Mouse (Mus musculus): ENCODE data around the gene Wdr86.

Gene Wdr86

DNA sequence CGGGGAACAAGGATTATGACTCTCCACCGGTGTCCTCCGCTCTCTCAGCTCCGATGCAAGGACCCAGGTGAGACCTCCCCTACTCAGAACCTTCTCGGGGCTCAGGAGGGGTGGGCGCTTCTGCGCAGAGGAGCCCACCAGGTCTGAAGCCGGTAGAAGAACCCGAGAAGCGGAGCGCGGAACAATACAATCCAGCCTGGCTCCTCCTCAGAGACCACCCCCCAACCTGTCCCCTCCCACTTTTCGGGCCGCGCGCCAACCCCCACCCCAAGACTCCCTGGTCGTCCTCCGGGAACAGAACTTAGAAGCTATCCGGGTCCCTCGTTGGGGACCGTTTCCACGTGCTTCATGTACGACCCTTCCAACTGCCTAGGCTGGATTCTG, at the start of gene Wdr86:
Gene Wdr86, minus strand, starts transcription at position 240 of the 384 bp plus-strand sequence.
- no peak for DNase-seq

DNA sequence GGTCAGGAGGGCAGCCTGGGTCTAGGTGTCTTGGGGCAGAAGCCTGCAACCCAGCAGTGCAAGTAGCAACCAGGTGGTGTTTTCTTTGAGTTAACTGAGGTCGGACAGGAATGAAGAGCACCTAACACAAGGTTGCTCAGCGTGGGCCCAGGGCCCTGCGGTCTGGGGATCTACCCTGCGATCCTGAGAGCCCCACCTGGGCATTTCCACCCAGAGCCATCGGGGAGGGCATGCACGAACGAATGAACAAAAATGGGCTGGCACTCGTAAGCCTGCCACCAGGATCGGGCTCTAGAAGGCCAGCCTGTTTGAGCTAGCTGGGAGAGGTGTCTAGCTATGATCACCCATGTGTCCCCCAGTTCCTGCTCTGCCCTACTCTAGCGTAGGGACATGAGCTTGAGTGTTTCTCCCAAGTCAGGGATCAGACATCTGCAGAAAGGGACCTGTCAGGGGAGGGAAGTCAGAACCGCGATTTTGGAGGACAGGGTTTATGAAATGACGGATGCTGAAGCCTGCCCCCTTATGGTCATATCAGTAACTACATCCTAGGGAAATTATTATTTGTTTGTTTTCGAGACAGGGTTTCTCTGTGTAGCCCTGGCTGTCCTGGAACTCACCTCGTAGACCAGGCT, 49.5 kb upstream of the Wdr86 start:
- DNase-seq = peak in 1 of 2 experiments; percentile 51

- DNase-seq = no peak
These were observed 48.8 kb upstream of the Wdr86 start for GRCm38 (mm10) chr5:24779321-24779720.

- no peak for DNase-seq
These were observed 48.3 kb upstream of the Wdr86 start for GRCm38 (mm10) chr5:24778843-24779140.

- DNase-seq = no peak
These were observed 47.7 kb upstream of the Wdr86 start for GRCm38 (mm10) chr5:24778082-24778842.

- no peak for DNase-seq
These were observed 46.2 kb upstream of the Wdr86 start for GRCm38 (mm10) chr5:24776681-24777080.

- DNase-seq = peak in 1 of 2 experiments; percentile 8
These were observed 44.0 kb upstream of the Wdr86 start for GRCm38 (mm10) chr5:24774549-24774948.

DNA sequence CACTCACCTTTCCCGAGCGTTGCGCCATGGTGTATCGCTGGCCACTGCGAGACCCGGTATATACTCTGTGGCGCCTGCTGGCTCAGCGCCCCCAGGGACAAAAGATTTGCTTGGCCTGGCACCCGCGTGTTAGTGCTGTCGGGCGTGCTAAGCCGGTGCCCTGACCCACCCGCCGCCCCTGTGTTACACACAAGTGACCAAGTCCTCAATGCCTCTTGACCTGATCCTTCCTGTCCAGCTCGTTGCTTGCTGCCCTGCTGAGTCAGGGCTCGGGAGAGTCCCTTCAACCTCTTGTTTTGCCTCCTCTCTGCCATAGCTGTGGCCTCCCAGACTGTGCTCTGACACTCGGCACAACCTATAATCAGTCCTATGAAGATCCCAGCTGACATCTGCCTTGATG, 27.3 kb upstream of the Wdr86 start, which contains the start of gene Crygn:
Gene Crygn, minus strand, starts transcription at position 193 of the 400 bp plus-strand sequence.
- no peak for DNase-seq

DNA sequence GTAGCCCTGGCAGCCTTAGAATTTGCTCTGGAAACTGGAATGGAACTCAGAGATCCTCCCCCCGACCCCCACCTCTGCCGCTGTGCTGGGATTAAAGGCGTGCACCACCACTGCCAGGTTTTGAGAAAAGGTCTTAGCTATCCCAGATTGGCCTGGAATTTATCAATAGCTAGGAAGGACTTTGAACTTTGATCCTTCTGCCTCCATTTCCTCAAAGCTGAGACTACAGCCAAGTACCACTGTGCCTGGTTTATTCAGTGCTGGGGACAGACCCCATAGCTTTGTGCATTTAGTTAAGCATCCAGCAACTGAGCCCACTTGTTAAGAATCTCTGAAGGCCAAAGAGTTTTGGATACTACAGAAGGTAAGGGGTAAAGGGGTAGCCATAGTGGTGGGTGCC, 26.4 kb upstream of the Wdr86 start:
- DNase-seq = no peak

GRCm38 (mm10) chr5:24752175-24752498, 21.6 kb upstream of the Wdr86 start:
- no peak for DNase-seq

DNA sequence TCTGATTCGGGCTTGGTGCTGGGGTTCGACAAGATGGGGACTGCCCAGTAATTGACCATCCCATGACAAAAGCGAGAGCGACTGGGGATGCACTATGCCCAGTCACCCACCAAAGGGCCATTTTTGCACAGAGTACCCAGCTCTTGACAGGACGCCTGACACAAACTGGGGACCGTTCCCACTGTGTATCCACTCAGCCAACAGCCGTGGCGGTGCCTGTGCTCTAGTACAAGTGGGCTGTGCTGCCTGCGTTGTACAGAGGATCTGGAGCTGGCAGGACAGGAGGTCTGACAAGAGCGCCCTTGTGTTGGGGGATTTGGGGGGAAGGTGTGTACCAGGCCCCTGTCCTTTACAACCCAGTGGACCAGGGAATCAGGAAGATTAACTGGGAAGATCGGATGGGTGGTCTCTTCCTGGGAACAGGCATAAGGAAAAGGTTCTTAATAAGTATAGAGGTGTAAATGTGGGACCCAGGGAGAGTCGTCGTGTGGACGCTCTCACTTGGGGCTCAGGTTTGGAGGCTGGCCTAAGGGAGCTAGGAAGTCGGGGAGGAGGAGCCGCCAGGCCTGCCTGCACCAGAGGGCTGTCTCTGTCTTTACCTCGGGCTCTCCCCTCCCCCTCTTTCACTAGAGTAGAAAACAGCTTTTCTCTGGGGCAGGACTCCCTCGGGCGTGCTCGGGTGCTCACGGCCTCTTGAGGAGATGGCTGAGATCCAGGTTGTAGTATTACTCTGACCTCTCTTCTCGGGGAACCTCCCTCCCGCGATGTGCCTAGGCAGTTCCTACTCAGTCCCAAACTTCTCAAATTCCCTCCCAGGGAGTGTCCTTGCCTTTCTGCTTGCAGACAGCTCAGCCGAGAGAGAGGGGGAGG, 21.0 kb upstream of the Wdr86 start:
- peak; percentile 32 to 34 for DNase-seq

- peak; percentile 86 to 91 for DNase-seq
These were observed 20.1 kb upstream of the Wdr86 start for GRCm38 (mm10) chr5:24750321-24751304.

GRCm38 (mm10) chr5:24749731-24750130, 19.2 kb upstream of the Wdr86 start:
- DNase-seq = no peak

DNA sequence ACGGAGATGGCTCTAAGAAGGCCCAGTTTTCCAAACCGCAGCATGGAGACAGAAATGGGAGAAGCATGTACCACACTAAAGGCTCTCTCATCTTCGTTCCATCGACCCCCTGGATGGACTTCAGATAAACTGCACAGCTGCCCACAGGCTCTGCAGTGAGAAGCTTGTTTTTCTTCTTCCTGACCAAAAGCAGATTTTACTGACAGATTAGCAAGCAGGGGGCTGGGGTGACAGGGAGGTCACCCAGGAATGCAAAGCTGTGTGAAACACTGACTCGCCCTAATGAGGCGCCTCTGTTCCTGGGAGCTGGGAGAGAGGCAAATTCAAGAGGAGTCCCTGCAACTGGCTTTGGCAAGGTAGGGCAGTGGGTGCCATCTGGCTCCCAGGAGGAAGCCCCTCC, 17.0 kb upstream of the Wdr86 start:
- no peak for DNase-seq

GRCm38 (mm10) chr5:24743956-24744355, 13.4 kb upstream of the Wdr86 start:
- no peak for DNase-seq

- DNase-seq = no peak
These were observed 10.8 kb upstream of the Wdr86 start for GRCm38 (mm10) chr5:24741172-24741885.

- DNase-seq = no peak
These were observed 8.7 kb upstream of the Wdr86 start for GRCm38 (mm10) chr5:24739141-24739753.

- no peak for DNase-seq
These were observed 8.0 kb upstream of the Wdr86 start for GRCm38 (mm10) chr5:24738517-24738916.

DNA sequence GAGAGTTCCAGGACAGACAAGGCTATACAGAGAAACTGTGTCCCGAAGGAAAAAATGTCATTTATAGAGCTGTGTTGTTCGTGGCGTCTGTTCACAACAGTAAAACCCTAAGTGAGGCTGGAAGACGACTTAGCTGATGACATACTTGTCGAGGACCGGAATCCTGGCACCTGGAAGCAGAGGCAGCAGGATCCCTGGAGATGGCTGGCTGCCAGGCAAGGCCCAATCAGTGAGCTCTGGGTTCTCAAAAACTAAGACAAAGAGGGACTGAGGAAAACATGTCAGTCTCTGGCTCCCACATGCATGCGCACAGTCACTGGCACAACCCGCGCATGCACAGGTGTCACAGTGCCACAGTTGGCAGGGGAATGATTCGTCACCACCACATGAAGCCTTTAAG, 7.1 kb upstream of the Wdr86 start:
- no peak for DNase-seq

- DNase-seq = no peak
These were observed 3.4 kb upstream of the Wdr86 start for GRCm38 (mm10) chr5:24733771-24734426.

DNA sequence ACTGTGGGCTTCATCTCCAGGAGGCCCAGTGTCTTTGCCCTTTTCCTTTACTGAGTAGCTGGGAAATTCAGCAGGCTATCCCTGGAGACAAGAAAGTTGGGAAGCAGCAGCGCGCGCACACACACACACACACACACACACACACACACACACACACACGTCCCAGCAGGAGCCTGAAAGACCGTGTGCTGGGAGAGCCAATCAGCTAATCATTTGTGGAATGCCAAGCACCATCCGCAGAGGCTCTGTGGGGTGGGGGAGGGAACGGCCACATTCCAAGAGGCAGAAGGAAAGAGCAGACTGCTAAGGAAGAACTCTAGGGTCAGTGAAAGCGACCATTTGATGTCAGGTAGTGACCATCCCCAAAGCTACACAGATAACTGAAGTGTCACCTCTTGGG, 2.6 kb upstream of the Wdr86 start:
- no peak for DNase-seq

Data from cerebellum, postnatal 36 days (tissue).